Mouse (Mus musculus) granulocyte monocyte progenitor cell, adult 5-6 weeks (primary cell): ENCODE data around the gene Cacna1d. TPM values are rescaled to one million over a fixed set of nuclear protein-coding genes. Genes with fewer than 3 reads are reported as not detected.

Experiments
- ATAC-seq: replicated peaks from 2 replicates; pipeline ENCODE4 v1.8.0; 2016; ENCODE audit warnings: mild to moderate bottlenecking, moderate TSS enrichment, inconsistent platforms; ENCODE audit not compliant: poor library complexity, severe bottlenecking
- total RNA-seq, 2 experiments: library from RNA; stranded (forward) in 1 of 2; stranded (reverse) in 1 of 2; fragments of 200-712, 200-1000 nt in 1 of 2; fragments of >200 nt in 1 of 2; fragmentation: Nextera tagmentation in 1 of 2; gene quantifications; 2 replicates each; pipeline ENCODE4 v1.2.3; 2014 to 2017

The Cacna1d gene
- total RNA-seq, 2 experiments from 2014 or later, result 0.10 TPM; not detected in 1

DNA sequence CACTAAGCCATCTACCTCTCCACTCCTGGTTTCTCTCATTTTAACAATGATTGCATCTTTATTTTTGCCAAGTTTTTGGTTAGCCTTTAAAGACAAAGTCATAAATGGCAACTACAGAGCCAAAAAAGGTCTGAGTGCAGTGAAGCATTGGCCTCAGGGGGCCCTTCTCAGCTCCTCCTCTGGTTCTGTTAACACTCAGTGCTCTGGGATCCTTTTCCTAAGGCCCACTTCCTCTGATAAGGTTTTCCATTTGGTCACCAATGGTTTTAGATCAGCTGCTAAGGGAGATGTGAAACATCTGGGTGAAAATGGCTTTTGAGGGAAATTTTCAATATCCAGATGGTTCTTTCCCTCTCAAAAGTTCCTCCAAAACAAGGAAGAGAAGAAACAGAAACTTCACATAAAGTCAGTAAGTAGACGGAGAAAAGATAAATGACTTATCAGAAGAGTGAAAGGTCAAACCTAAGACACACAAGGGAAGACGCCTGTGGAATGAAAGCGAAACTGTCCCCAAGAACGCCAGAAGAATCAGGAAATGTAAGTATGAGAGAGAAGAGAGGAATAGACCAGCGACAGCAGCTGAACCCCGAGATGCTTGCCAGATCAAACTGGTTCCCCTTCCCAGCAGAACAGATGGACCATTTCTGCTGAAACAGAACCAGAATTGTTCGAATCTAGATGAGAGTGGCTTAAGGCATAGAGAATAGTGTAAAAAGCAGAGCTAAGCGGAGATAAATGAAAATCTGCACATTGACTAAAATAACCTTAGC is 85.6 kb downstream of the Cacna1d start:
- ATAC-seq, result peak; percentile 91

DNA sequence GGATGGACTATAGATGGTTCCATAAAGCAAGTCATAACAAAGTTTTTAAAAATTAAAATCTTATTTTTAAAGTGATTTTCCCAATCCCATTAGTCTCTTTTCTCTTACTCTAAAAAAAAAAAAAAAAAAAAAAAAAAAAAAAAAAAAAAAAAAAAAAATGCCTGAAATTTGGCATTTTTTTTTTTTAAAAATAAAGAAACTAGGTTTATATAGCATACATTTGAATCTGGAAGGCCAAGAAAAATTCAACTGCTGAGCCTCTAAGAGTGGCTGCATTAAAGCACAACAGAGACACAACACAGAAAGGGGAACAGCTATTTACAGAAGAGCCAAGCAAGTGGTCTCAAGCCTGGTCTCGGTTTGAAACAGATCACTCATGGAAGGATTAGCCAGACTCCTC is 112.9 kb downstream of the Cacna1d start:
- no peak for ATAC-seq

- ATAC-seq, result no peak
These were observed 118.4 kb downstream of the Cacna1d start for GRCm38 (mm10) chr14:30372878-30373277.

GRCm38 (mm10) chr14:30371070-30371469 is 120.2 kb downstream of the Cacna1d start:
- ATAC-seq, result peak; percentile 35; the same call in 1 of the 2 replicates

DNA sequence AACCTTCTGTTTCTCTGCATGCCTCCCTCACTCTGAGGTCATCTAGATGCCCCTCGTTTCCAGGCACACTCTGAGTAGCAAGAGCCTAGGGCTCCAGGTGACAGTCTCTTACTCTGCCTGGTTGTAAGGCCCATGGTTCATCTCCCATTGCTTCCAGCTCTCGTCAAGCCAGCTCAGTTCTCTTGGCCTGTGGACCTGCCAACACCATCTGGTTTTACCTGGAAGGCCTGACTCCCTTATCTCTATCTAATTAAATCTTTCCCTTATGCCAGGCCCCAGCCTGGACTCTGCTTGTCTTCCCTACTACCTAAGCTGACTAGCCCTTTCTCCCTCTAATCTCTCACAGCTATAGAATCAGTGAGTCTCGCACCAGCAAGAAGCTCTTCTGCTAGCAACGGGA is 124.2 kb downstream of the Cacna1d start:
- ATAC-seq, result no peak

DNA sequence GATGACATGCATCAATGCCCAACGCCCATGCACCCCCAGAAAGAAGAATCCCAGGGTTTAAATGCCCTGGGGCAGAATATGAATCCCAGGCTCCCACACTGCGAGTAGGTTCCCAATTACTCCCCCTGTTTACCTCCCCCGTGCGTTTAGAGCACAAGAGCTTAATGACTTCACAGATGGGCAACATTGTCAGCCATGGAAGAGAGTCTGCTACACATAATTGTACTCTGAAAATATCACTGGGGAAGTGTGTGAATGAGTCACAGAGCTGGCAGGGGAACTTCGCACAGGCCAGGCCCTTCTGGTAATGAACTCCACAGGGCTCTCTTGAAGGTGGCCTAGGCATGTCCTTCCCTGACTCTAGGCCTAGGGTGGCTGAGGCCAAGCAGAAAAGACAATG is 125.4 kb downstream of the Cacna1d start:
- ATAC-seq, result no peak

DNA sequence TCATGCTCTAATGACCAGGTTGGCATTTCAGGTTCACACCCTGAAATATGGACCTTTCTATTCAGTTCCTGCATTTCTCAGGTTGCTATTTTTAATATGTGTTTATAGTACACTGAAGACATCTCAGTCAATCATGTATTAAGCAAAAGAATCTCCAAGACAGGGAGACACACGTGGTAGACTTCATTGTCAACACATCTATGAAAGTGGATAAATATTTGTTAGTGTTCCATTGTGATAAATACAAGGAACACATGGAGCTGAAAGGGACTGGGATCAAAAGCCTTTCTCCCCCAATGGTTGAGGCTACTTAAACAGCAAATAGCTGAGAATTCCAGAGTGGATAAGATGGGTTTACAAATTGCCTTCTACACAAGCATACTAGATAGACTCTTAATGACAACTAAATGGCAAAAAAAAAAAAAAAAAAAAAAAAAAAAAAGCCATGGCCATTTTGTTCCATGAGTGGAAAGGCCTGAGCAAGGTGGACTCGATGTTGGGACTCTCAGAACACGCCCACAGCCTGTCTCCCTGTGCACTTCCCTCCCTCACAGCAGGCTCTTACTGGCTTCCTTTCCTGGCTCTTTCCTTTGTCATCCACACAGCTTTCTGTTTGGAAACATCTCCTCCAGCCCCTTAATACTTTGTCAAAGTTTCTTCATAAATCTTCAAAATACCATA is 127.6 kb downstream of the Cacna1d start:
- ATAC-seq, result no peak

DNA sequence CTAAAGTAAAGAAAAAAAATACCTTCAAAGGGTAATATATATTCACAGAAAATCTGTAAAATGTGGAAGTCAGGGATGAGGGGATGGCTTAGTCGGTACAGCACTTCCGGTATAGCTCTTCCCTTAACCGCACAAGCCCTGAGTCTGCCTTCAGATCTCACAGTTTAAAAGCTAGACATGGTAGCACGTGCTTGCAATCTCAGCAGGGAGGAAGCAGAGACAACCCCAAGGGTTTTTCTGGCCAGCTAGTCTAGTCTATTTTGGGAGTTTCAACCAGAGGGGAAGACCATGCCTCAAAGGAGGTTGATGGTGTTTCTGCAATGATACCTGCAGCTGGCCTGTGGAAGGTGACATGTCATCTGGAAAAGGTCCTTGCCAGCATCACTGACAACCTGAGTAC is 128.9 kb downstream of the Cacna1d start:
- ATAC-seq, result peak; percentile 93

GRCm38 (mm10) chr14:30360478-30360877 is 130.8 kb downstream of the Cacna1d start:
- no peak for ATAC-seq

- ATAC-seq, result no peak
These were observed 131.3 kb downstream of the Cacna1d start for GRCm38 (mm10) chr14:30360004-30360403.

DNA sequence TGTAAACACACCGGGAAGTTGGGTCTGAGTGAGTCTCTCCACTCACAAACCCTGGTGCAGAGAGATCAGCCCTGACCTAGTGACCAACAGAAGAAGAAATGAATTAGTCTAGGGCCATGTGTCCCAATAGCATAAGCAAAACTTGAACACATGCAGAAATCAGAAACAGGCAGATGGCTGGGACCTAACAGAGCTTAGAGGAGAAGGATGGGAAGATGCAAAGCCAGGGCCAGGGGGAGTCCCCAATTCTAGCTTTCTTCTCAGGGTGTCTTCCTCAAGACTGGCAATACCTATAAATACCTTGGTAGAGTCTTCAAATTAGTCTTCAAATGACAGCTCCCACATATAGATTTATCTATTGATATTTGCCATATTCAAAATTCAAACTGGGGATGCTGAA is 133.2 kb downstream of the Cacna1d start:
- no peak for ATAC-seq

GRCm38 (mm10) chr14:30356456-30356855 is 134.8 kb downstream of the Cacna1d start:
- ATAC-seq, result no peak

DNA sequence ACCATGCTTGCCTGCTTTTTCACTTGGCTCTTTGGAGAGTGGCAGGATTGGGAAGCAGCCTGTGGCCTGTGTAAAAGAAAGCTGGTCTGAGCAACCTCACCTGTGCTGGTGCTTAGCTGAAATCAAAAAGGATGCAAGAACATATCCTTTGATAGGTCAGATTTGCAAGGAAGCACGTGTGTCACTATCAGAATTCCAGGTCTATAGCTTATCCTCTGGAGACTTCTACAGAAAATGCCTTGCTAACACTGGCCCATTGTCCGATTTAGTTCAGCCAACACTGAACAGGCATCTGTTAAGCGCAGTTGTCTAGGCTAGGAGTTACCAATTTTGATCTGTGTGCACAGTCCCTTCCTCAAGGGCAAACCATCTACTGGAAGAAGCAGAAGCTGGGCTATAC is 136.5 kb downstream of the Cacna1d start:
- ATAC-seq, result no peak

DNA sequence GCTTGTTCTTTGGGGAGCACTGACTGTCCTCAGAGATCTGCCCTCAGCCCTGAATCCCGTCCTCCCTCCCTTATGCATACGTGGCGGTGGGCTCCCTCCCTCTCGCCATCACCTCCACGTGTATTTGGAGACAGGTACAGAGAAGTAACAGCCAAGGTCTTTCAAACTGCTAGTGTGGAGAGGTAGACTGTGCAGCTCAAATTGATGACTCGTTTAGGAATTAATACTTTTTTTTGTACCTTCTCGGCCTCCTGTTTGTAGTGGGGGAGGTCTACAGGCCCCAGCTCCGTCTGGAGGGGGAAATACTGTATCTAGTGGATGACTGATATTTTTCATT is 137.2 kb downstream of the Cacna1d start:
- ATAC-seq, result no peak

DNA sequence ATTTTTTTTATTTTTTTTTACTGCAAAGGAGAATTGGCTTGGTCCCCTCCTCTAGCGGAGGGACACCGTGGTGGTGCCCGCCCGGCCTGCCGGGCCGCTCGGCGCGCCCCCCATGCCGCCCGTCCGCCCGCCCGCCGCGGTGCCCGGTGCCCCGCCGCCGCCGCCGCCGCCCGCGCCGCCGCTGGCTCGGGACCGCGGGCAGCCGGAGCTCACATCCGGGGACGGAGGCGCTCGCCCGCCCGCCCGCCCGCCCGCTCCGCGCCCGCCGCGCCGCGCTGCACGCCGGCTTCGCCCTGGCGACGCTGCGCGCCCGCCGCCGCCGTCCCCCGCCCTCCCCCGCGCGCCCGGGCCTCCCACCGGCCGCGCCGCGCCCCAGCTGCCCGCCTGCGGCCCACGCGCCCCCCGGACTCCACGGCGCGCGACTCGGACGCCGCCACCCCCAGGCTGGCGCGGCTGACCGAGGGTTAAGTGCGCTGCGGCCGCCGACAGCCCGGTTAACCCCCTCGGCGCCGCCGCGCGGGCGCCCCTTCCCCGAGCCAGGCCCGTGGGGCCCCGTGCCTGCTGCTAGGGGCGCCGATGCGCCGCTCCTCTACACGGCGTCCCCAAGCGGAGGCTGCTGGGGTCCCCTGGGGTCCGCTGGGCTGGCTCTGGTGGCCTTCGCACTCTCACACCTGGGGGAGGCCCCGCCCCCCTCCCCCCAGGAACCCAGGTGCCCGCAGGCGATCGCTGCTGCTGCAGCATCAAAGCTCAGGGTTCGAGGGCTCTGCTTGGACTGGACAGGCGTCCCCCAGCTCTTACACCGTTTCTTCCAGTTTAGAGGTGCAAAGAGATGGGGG is 137.7 kb downstream of the Cacna1d start:
- ATAC-seq, result peak; percentile 40; the same call in 1 of the 2 replicates

GRCm38 (mm10) chr14:30352951-30353270 is 138.3 kb downstream of the Cacna1d start:
- no peak for ATAC-seq

GRCm38 (mm10) chr14:30352061-30352950 is 138.9 kb downstream of the Cacna1d start:
- ATAC-seq, result no peak; the same call in 1 of the 2 replicates

- ATAC-seq, result no peak
These were observed 141.0 kb downstream of the Cacna1d start for GRCm38 (mm10) chr14:30350285-30350684.

DNA sequence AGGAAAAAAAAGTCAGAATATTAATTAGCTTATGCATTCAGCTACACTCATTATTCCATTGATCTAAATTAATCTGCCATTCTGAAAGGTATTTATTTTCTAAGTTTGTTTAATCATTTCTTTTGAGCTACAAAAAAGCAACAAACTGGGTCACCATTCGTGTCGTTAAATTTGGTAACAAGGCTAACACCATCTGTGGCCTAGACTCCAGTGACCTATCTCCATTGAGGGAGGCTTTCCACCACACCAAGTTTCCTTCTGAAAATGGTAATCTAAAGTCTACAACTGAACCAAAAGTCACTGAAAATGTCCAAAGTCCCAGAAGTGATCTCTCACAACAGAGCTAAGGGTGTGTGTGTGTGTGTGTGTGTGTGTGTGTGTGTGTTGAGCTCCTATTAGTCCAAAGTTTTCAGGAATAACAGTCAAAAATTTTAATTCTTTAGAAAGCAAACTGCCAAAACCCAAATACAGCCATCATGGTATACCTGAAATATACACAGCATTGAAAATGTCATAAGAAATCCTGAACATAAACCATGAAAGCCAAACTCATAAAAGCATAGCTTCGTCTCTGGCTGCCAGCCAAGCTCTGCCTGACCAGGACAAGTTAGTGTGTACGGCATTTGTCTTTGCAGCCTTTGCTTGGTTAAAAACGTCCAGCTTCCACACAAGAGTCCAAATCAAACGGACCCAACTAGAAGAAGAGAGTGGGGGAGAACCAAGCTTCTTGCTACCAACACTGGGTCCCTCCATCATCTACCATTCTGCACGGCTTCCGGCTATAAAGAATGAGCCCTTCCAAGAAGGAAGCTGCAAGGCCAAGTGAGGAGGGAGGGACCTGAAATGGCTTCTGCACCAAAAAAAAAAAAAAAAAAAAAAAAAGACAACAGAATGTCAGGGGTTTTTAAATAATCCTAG is 146.0 kb downstream of the Cacna1d start:
- no peak for ATAC-seq
